Mouse (Mus musculus) intestine, embryonic 16.5 days (tissue): ENCODE measurements around the gene Prdx1. TPM values are rescaled to one million over a fixed set of nuclear protein-coding genes. Genes with fewer than 3 reads are reported as not detected.

ENCODE experiments used
- ATAC-seq: fragments of 200-750 bp; cut with Nextera tagmentation; 2 replicates; pipeline ENCODE4 v1.8.0; 2017; ENCODE audit warnings: moderate TSS enrichment, moderate library complexity
- H3K27ac ChIP-seq: fragments of 300-500 bp; sonication (generic); 2 replicates; pipeline ENCODE4 v1.5.1; 2014; ENCODE audit warnings: mild to moderate bottlenecking, low read length
- H3K27me3 ChIP-seq: fragments of 300-500 bp; sonication (generic); replicated peaks from 2 replicates; pipeline ENCODE4 v1.6.1; 2014; ENCODE audit warnings: low read length, control low read depth, mixed read lengths; ENCODE audit not compliant: control insufficient read depth, insufficient read depth
- H3K36me3 ChIP-seq: fragments of 300-500 bp; sonication (generic); 2 replicates; pipeline ENCODE4 v1.6.1; 2014; ENCODE audit warnings: low read length, control low read depth; ENCODE audit not compliant: control insufficient read depth, insufficient read depth
- H3K4me1 ChIP-seq: fragments of 300-500 bp; sonication (generic); 2 replicates; pipeline ENCODE4 v1.6.1; 2014; ENCODE audit warnings: low read length, control low read depth, mixed read lengths; ENCODE audit not compliant: control insufficient read depth, insufficient read depth
- H3K4me2 ChIP-seq: fragments of 300-500 bp; sonication (generic); 2 replicates; pipeline ENCODE4 v1.6.1; 2014; ENCODE audit warnings: low read depth, low read length, control low read depth
- H3K4me3 ChIP-seq: fragments of 300-500 bp; sonication (generic); 2 replicates; pipeline ENCODE4 v1.5.1; 2014; ENCODE audit warnings: mild to moderate bottlenecking, low read length
- H3K9ac ChIP-seq: fragments of 300-500 bp; sonication (generic); 2 replicates; pipeline ENCODE4 v1.6.1; 2014; ENCODE audit warnings: low read depth, low read length
- H3K9me3 ChIP-seq: fragments of 300-500 bp; sonication (generic); 2 replicates; pipeline ENCODE4 v1.6.1; 2016; ENCODE audit warnings: low read length, control low read depth; ENCODE audit not compliant: control insufficient read depth
- WGBS: fragments of 180-500 bp; shearing (Covaris S2); extraction: QIAGEN DNeasy Blood & Tissue Kit; methylation state at CpG from one replicate; pipeline ENCODE4 v1.1.7; 2014; 5-methylcytosine and 5-hydroxymethylcytosine counted together
- polyA plus RNA-seq: library from polyadenylated mRNA; unstranded; fragments of >200 nt; fragmentation: Nextera tagmentation; extraction: Ambion mirVana; gene quantifications from 2 replicates; pipeline ENCODE4 v1.2.1, GENCODE M21; 2015

Prdx1 gene
- polyA plus RNA-seq, 1 experiment from 2014 or later, result 1,485 TPM

- ATAC-seq, result no peak
- H3K9me3 ChIP-seq, result no peaks in the 10 kb centered on the region
- no peak overlapping the region for H3K4me2 ChIP-seq
- H3K4me3 ChIP-seq, result no peak overlapping the region
- H3K36me3 ChIP-seq, result no peaks in the 10 kb centered on the region
- H3K27ac ChIP-seq, result no peak overlapping the region
- no peak overlapping the region for H3K9ac ChIP-seq
- 91% methylated on average over 2 of the region's 2 CpGs for WGBS
- H3K27me3 ChIP-seq, result no peaks in the 10 kb centered on the region
- H3K4me1 ChIP-seq, result peaks cover 6% of the 10 kb centered on the region; the same call in 1 of the 2 replicates
These were observed 24.8 kb downstream of the Prdx1 start for GRCm38 (mm10) chr4:116710154-116710553.

GRCm38 (mm10) chr4:116712536-116712935 is 27.2 kb downstream of the Prdx1 start:
- no peaks in the 10 kb centered on the region for H3K36me3 ChIP-seq
- H3K9me3 ChIP-seq, result no peaks in the 10 kb centered on the region
- H3K27ac ChIP-seq, result no peak overlapping the region
- H3K4me2 ChIP-seq, result no peak overlapping the region
- H3K27me3 ChIP-seq, result no peaks in the 10 kb centered on the region
- ATAC-seq, result no peak
- no peak overlapping the region for H3K4me3 ChIP-seq
- peaks cover 4% of the 10 kb centered on the region; the same call in 1 of the 2 replicates for H3K4me1 ChIP-seq
- 78% methylated on average over 1 of the region's 1 CpGs for WGBS
- no peak overlapping the region for H3K9ac ChIP-seq

DNA sequence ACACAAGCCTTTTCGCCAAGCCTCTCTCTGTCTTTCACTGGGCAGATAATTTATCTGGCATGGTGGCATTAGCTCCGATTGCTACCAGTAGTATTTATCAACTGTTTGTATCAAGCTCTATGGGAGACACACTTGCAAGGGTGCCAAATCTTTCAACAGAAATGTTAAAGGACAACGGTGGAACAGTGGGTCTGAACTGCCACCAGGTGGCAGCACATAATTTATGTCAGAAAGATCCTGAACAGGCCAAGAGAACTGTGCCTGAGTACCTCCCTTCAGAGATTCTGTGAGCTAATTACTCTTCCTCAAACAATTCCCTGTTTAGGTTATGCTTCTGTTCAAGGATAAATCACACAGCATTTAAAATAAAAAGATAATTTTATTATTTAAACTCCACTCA is 34.1 kb downstream of the Prdx1 start:
- no peaks in the 10 kb centered on the region for H3K9me3 ChIP-seq
- H3K27me3 ChIP-seq, result no peaks in the 10 kb centered on the region
- H3K36me3 ChIP-seq, result no peaks in the 10 kb centered on the region
- no peak for ATAC-seq
- no peak overlapping the region for H3K9ac ChIP-seq
- no peak overlapping the region for H3K4me3 ChIP-seq
- no peak overlapping the region for H3K27ac ChIP-seq
- no peak overlapping the region for H3K4me2 ChIP-seq
- WGBS, result 20% methylated on average over 3 of the region's 3 CpGs
- peaks cover 6% of the 10 kb centered on the region; the same call in 1 of the 2 replicates for H3K4me1 ChIP-seq

DNA sequence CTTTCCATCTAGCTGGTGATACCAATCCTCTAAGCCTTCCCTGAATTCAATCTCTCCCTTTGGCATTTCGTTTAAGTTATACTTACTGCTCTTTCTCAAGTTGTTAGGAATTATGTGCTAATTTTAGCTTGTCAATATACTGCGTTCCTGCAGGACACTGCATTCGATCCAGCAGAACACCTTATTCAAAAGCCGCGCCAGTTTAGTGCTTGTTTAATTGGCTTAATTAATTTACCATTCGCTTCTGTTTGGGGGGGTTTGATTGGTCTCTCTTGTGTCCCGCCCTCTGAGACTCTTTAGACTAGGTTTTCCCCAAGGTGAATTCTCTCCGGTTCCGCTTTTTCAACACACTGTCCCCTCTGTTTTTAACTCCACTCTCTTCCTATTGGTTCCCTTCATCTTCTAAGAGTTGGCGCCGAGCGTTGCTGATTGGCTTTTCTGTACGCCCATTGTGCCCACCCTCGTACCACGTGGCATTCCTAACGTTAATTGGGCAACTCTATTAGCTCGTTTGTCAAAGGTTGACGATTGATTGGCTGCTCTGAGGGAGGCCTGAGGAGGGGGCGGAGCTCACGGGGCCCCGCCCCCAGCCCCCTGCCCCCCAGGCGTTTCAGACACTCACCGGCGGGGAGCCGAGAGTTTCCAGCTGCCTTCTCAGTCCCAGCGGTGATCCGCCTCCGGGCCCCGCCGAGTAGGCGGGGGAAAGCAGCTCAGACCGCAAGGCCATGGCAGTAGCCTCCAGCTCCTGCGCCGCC is 35.2 kb downstream of the Prdx1 start, which contains the start of gene Tesk2:
Gene Tesk2, plus strand, starts transcription at position 606 of the 755 bp plus-strand sequence.
- ATAC-seq, result peak; percentile 98
- H3K36me3 ChIP-seq, result no peaks in the 10 kb centered on the region
- H3K4me1 ChIP-seq, result peaks cover 8% of the 10 kb centered on the region; the same call in 1 of the 2 replicates
- H3K9ac ChIP-seq, result peak within 1 kb of the TSS; percentile 90
- under 1% methylated on average over 34 of the region's 34 CpGs for WGBS
- peak within 1 kb of the TSS; percentile 93 for H3K4me3 ChIP-seq
- no peaks in the 10 kb centered on the region for H3K9me3 ChIP-seq
- peak within 1 kb of the TSS; percentile 89 for H3K27ac ChIP-seq
- H3K4me2 ChIP-seq, result peak within 1 kb of the TSS; percentile 80
- H3K27me3 ChIP-seq, result no peaks in the 10 kb centered on the region

- Histone ChIP-seq H3K27me3 (no peaks in the 10 kb centered on the region), H3K27ac (peak overlapping the region; percentile 89), H3K9me3 (no peaks in the 10 kb centered on the region), H3K36me3 (no peaks in the 10 kb centered on the region), H3K4me2 (peak overlapping the region; percentile 80), H3K4me1 (peaks cover 8% of the 10 kb centered on the region), H3K4me3 (peak overlapping the region; percentile 93), H3K9ac (peak overlapping the region; percentile 90)
- ATAC-seq, result peak; percentile 72; the same call in 1 of the 2 replicates
- WGBS, result under 1% methylated on average over 22 of the region's 29 CpGs
These were observed 35.8 kb downstream of the Prdx1 start for GRCm38 (mm10) chr4:116721098-116721628.

- no peaks in the 10 kb centered on the region for H3K36me3 ChIP-seq
- peak overlapping the region; percentile 80 for H3K4me2 ChIP-seq
- no peak overlapping the region for H3K27ac ChIP-seq
- no peak overlapping the region; the same call in 1 of the 2 replicates for H3K4me3 ChIP-seq
- no peak for ATAC-seq
- peaks cover 11% of the 10 kb centered on the region for H3K4me1 ChIP-seq
- H3K9me3 ChIP-seq, result no peaks in the 10 kb centered on the region
- no peak overlapping the region for H3K9ac ChIP-seq
- H3K27me3 ChIP-seq, result no peaks in the 10 kb centered on the region
- 57% methylated on average over 7 of the region's 7 CpGs for WGBS
These were observed 36.9 kb downstream of the Prdx1 start for GRCm38 (mm10) chr4:116722230-116722629.

GRCm38 (mm10) chr4:116725444-116725843 is 40.1 kb downstream of the Prdx1 start:
- Histone ChIP-seq H3K4me1 (peaks cover 11% of the 10 kb centered on the region), H3K4me3 (no peak overlapping the region), H3K9ac (no peak overlapping the region), H3K9me3 (no peaks in the 10 kb centered on the region), H3K36me3 (no peaks in the 10 kb centered on the region), H3K27me3 (no peaks in the 10 kb centered on the region), H3K27ac (0 out of 2 replicates have a peak overlapping the region, but pooled peaks have one; percentile 10), H3K4me2 (no peak overlapping the region)
- WGBS, result 77% methylated on average over 5 of the region's 5 CpGs
- no peak for ATAC-seq

- ATAC-seq, result no peak
- Histone ChIP-seq H3K4me2 (no peak overlapping the region), H3K9me3 (no peaks in the 10 kb centered on the region), H3K4me3 (no peak overlapping the region), H3K27ac (peak overlapping the region; percentile 62; the same call in 1 of the 2 replicates), H3K36me3 (no peaks in the 10 kb centered on the region), H3K27me3 (no peaks in the 10 kb centered on the region), H3K9ac (no peak overlapping the region), H3K4me1 (peaks cover 14% of the 10 kb centered on the region)
- WGBS, result 49% methylated on average over 3 of the region's 3 CpGs
These were observed 42.1 kb downstream of the Prdx1 start for GRCm38 (mm10) chr4:116727401-116727800.

DNA sequence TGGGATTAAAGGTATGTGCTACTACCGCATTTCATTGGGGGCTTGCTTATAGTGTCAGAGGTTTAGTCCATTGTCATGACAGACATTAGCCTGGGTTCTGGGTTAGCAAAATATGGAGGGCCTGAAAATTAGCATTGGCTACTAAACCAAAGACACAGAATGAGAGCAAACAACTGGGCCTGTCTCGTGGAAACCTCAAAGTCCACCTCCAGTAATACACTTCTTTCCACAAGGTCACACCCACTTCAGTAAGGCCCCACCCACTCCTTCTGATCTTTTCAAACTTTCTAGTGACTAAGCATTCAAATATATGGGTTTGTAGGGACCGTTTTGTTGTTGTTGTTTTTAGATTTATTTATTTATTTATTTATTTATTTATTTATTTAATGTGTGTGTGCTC is 44.2 kb downstream of the Prdx1 start:
- ATAC-seq, result no peak
- H3K4me2 ChIP-seq, result no peak overlapping the region
- H3K9me3 ChIP-seq, result no peaks in the 10 kb centered on the region
- H3K27me3 ChIP-seq, result no peaks in the 10 kb centered on the region
- H3K4me3 ChIP-seq, result no peak overlapping the region
- no peaks in the 10 kb centered on the region for H3K36me3 ChIP-seq
- H3K9ac ChIP-seq, result no peak overlapping the region
- peaks cover 14% of the 10 kb centered on the region; the same call in 1 of the 2 replicates for H3K4me1 ChIP-seq
- no peak overlapping the region for H3K27ac ChIP-seq
- 81% methylated on average over 3 of the region's 3 CpGs for WGBS
